Mouse (Mus musculus) layer of hippocampus, adult 2 months (tissue): ENCODE results near the gene Carm1. TPM values are rescaled to one million over a fixed set of nuclear protein-coding genes. Genes with fewer than 3 reads are reported as not detected.
A peak's percentile ranks its signal among the peaks of the same experiment; 100 is the strongest.
"Not testable (repeated sequence)": the region's sequence is repeated elsewhere in the genome, so short reads cannot be mapped to it uniquely, and the experiment has no call there.

Experiments
- DNase-seq, 2 experiments: peaks; one replicate each; pipeline ENCODE4 v3.0.0; 2022; ENCODE audit warnings: low spot score in 2 of 2
- H3K27ac ChIP-seq: fragments of 200-600 bp; 2 replicates; pipeline ENCODE4 v1.8.1; 2022
- H3K4me3 ChIP-seq: fragments of 200-600 bp; 2 replicates; pipeline ENCODE4 v1.8.1; 2022; ENCODE audit warnings: mild to moderate bottlenecking
- CTCF ChIP-seq: fragments of 200-600 bp; conservative IDR thresholded peaks from 2 replicates; pipeline ENCODE4 v1.8.1; 2022; ENCODE audit warnings: antibody characterized with exemption, mild to moderate bottlenecking, moderate library complexity
- total RNA-seq, 2 experiments: library from RNA; stranded (reverse); gene quantifications; 2 replicates each; pipeline ENCODE4 v1.2.3; 2021

Gene Carm1
- total RNA-seq, 2 experiments from 2014 or later = 75.9 to 85.6 TPM

- peak; percentile 92 to 94 for DNase-seq
- H3K27ac ChIP-seq = peak within 1 kb of the TSS; percentile 90
- peak within 1 kb of the TSS; percentile 91 for H3K4me3 ChIP-seq
- TF ChIP-seq CTCF = no peak
Measured at GRCm38 (mm10) chr9:21592703-21593121, 46.0 kb downstream of the Carm1 start, which contains the start of the genes Timm29 and Yipf2. Timm29 (plus strand) TSS chr9:21592722. Yipf2 (minus strand) TSS chr9:21592828.

- peak overlapping the region; percentile 90 for H3K27ac ChIP-seq
- peak overlapping the region; percentile 91 for H3K4me3 ChIP-seq
- peak; percentile 49 to 67 for DNase-seq
- no peak for TF ChIP-seq CTCF
Measured at GRCm38 (mm10) chr9:21593122-21593721, 46.5 kb downstream of the Carm1 start.

- not testable (repeated sequence) for DNase-seq
- peak overlapping the region; percentile 91 for H3K4me3 ChIP-seq
- peak overlapping the region; percentile 90; the same call in 1 of the 2 replicates for H3K27ac ChIP-seq
Measured at GRCm38 (mm10) chr9:21594350-21594749, 47.7 kb downstream of the Carm1 start.

- Histone ChIP-seq H3K4me3 (peak overlapping the region; percentile 91), H3K27ac (peak overlapping the region; percentile 90; the same call in 1 of the 2 replicates)
- TF ChIP-seq CTCF = no peak
- DNase-seq = no peak
Measured at GRCm38 (mm10) chr9:21594838-21595237, 48.1 kb downstream of the Carm1 start.

- TF ChIP-seq CTCF = peak; percentile 60
- DNase-seq = no peak
- Histone ChIP-seq H3K27ac (no peak overlapping the region), H3K4me3 (no peak overlapping the region)
Measured at GRCm38 (mm10) chr9:21598198-21598597, 51.5 kb downstream of the Carm1 start.

GRCm38 (mm10) chr9:21600186-21600585 lies 53.5 kb downstream of the Carm1 start:
- H3K4me3 ChIP-seq = no peak overlapping the region
- no peak overlapping the region for H3K27ac ChIP-seq
- no peak for TF ChIP-seq CTCF
- no peak for DNase-seq

- Histone ChIP-seq H3K4me3 (no peak overlapping the region), H3K27ac (no peak overlapping the region)
- no peak for TF ChIP-seq CTCF
- no peak for DNase-seq
Measured at GRCm38 (mm10) chr9:21601073-21601472, 54.4 kb downstream of the Carm1 start.

- no peak overlapping the region for H3K27ac ChIP-seq
- peak; percentile 90 for TF ChIP-seq CTCF
- H3K4me3 ChIP-seq = no peak overlapping the region
- peak; percentile 59 to 74 for DNase-seq
Measured at GRCm38 (mm10) chr9:21601722-21602399, 55.2 kb downstream of the Carm1 start.

GRCm38 (mm10) chr9:21604119-21604518 lies 57.4 kb downstream of the Carm1 start:
- Histone ChIP-seq H3K4me3 (no peak overlapping the region), H3K27ac (no peak overlapping the region)
- DNase-seq = no peak
- peak; percentile 54 for TF ChIP-seq CTCF

GRCm38 (mm10) chr9:21605865-21606264 lies 59.2 kb downstream of the Carm1 start:
- DNase-seq = no peak
- no peak overlapping the region for H3K27ac ChIP-seq

GRCm38 (mm10) chr9:21606648-21607047 lies 60.0 kb downstream of the Carm1 start:
- H3K27ac ChIP-seq = no peak overlapping the region
- no peak overlapping the region for H3K4me3 ChIP-seq
- DNase-seq = no peak
- no peak for TF ChIP-seq CTCF

More at GRCm38 (mm10) chr9:21605865-21606264, 59.2 kb downstream of the Carm1 start:
- TF ChIP-seq CTCF = no peak
- no peak overlapping the region for H3K4me3 ChIP-seq

- DNase-seq = no peak
- no peak for TF ChIP-seq CTCF
- Histone ChIP-seq H3K27ac (no peak overlapping the region), H3K4me3 (no peak overlapping the region)
Measured at GRCm38 (mm10) chr9:21609861-21610260, 63.2 kb downstream of the Carm1 start.

- DNase-seq = no peak
- Histone ChIP-seq H3K4me3 (peak overlapping the region; percentile 60), H3K27ac (peak overlapping the region; percentile 99)
- no peak for TF ChIP-seq CTCF
Measured at GRCm38 (mm10) chr9:21614864-21615616, 68.3 kb downstream of the Carm1 start.
